Mouse (Mus musculus) ovary, adult 18-20 months (tissue): Measurements from ENCODE around the gene Gapt.
A peak's percentile ranks its signal among the peaks of the same experiment; 100 is the strongest.
"Not testable (repeated sequence)": the region's sequence is repeated elsewhere in the genome, so short reads cannot be mapped to it uniquely, and the experiment has no call there.

Experiments used
- DNase-seq: peaks from one replicate; pipeline ENCODE4 v3.0.0; 2022; ENCODE audit warnings: low spot score, mixed read lengths

Gene Gapt

GRCm38 (mm10) chr13:110356941-110357340, at the start of gene Gapt:
TSS of gene Gapt (minus strand) at chr13:110357199.
- no peak for DNase-seq

GRCm38 (mm10) chr13:110406152-110406551, 49.2 kb upstream of the Gapt start:
- no peak for DNase-seq

GRCm38 (mm10) chr13:110404686-110405085, 47.7 kb upstream of the Gapt start:
- DNase-seq = not testable (repeated sequence)

DNA sequence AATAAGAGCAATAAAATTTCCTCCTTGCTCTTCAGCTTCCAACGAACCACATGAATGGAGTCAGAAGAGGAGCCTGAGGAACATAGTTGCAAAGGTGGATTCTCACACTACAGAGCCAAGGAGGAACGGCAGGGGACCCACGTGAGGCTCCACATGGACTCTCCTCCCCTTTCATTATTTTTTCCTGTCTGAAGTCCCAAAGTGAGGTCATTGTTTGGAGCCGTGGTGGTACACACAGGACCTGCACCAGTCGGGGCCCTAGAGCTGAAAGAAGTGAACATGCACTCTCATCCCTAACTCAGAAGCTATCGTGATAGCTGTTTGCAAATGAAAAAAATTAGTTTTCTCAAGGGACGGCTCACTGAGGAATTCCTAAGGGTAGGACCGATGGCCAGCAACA, 47.1 kb upstream of the Gapt start:
- no peak for DNase-seq

DNA sequence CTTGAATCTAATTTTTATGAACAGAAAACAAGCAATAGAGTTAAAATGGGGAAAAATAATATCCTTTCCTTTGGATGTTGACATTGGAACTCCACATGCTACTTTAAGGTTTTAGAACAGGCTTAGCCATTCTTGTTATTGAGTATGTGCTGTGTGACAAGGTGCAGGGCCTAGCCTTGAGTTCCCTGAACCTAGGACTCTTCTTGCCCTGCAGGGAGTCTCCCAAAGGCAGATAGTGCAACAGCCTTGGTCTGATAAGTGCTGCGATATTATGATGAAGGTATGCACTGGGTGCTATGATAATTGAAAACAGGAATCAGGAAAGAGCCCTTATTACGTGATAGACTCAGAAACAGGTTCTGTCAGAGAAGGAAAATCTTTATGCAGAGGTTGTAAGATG, 44.9 kb upstream of the Gapt start:
- DNase-seq = no peak

- DNase-seq = no peak
These were observed 44.4 kb upstream of the Gapt start for GRCm38 (mm10) chr13:110401443-110401842.

GRCm38 (mm10) chr13:110398513-110399270, 41.7 kb upstream of the Gapt start:
- no peak for DNase-seq

DNA sequence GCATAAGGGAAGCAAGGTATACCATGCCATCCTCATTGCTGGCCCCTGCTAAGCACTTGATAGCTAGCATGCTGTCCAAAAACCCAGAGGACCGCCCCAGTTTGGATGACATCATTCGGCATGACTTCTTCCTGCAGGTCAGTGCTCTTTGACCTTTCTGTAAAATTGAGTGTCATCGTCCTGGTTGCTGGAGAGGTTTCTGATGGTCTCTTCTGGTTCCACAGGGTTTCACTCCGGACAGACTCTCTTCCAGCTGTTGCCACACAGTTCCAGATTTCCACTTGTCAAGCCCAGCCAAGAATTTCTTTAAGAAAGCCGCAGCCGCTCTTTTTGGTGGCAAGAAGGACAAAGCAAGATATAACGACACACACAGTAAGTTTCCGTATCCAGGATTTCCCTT, 40.8 kb upstream of the Gapt start:
- no peak for DNase-seq

DNA sequence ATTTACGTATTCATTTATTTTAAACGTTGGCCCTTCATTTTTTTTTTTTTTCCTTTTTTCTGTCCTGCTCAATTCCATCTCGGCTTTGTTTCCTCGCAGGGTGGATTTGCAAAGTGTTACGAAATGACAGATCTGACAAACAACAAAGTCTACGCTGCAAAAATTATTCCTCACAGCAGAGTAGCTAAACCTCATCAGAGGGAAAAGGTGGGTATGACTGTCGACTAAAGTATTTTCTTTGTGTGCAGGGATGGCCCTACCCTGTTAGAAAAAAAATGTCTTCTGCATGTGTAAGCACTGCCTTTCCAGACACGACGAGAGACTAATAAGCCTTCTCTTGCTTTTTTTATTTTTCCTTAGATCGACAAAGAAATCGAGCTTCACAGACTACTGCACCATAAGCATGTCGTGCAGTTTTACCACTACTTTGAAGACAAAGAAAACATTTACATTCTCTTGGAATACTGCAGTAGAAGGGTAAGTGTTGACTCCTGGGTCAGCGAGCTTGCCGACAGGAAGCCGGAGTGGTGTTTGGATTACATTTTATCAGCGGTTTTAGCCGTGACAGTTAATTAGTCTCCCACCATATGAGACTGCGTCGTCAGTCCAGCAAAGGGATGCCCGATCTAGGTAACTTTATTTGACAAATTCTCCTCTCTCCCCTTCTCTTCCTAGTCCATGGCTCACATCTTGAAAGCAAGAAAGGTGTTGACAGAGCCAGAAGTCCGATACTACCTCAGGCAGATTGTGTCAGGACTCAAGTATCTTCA, 39.1 kb upstream of the Gapt start:
- DNase-seq = no peak

GRCm38 (mm10) chr13:110395179-110395794, 38.3 kb upstream of the Gapt start:
- DNase-seq = no peak

GRCm38 (mm10) chr13:110394291-110395178, 37.5 kb upstream of the Gapt start, which contains the start of gene Plk2:
TSS of gene Plk2 (plus strand) at chr13:110395046.
- peak; percentile 83 for DNase-seq

DNA sequence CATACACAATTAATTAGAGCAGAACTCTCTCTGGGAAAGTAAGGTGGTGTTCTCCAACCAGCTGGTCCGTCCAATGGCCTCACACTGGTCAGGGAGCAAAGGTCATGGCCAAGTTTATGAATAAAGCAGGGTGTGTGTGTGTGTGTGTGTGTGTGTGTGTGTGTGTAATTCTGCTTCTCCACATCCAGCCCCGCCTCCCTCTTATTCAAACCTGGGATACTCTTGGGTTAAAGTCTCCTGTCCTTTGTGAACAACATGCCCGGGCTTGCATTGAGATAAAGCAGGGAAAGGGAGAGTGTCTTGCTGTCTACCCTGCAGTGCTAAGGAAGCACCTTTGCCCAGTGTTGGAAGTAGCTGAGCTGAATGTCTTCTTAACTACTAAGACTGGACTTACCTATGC, 35.6 kb upstream of the Gapt start:
- no peak for DNase-seq

DNA sequence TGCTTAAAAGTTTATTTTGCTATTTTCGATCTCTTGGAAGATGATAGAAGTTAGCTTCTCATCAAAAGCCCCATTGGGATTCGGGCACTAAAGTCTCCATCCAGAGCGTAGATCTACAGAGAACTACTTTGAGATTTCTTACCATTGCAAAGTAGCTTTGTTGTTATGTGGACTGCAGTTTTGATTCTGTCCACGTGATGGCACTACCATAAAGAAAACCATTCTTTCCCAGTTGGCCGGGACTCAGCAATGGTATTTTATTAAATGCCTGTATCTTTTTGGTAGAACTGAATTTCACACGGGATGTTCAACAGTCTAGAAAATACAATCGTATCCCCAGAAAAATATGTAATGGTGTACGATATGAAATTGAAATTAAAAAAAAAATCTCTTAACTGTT, 35.2 kb upstream of the Gapt start:
- no peak for DNase-seq

DNA sequence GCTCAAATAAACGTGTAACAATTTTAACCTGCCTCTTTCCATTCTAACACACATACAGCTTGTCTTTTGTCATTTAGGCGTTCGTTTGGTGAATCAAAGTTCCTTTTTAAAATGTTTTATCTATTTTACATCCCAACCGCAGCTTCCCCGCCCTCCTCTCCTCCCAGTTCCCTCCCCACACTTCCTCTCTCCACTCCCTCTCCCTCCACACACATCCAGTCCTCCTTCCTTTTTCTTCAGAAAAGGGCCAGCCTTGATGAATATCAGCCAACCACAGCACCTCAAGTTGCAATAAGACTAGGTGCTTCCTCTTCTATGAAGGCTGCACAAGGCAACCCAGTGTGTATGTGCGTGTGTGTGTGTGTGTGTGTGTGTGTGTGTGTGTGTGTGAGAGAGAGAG, 27.5 kb upstream of the Gapt start:
- DNase-seq = no peak

DNA sequence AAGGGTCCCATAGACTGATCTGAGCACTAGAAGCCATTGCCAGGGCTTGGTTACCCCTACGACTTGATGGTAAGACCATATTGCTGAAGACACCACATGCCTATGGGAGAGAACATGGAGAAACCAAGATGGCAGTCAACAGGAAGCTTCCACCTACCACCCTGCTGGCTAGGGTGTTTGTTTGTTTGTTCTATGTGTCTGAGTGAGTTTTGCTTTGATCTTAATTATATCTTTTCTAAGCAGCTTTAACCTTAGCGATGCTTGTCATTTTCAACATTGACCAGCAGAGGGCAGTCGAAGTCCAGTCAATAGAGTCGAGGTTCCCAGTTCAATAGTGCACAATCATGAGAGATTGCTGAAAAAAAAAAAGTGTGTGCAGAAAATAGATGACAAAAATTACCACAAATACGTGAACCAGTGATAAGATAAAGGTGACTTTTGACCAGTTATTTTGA, 25.5 kb upstream of the Gapt start:
- no peak for DNase-seq

DNA sequence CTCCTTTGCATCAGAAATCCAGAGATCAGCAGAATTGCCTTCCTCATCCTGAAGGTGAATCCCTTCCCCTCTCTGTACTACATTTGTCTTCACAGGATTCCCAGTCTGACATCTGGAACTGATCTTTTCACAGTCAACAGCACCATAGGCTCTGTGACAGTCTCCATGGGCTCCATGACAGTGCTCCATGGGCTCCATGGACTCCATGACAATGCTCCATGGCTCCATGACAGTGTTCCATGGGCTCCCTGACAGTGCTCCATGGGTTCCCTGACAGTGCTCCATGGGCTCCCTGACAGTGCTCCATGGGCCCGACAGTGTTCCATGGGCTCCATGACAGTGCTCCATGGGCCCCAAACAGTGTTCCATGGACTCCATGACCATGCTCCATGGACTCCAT, 12.7 kb upstream of the Gapt start:
- no peak for DNase-seq

GRCm38 (mm10) chr13:110368556-110369040, 11.6 kb upstream of the Gapt start:
- DNase-seq = not testable (repeated sequence)

GRCm38 (mm10) chr13:110367961-110368555, 11.1 kb upstream of the Gapt start:
- no peak for DNase-seq

DNA sequence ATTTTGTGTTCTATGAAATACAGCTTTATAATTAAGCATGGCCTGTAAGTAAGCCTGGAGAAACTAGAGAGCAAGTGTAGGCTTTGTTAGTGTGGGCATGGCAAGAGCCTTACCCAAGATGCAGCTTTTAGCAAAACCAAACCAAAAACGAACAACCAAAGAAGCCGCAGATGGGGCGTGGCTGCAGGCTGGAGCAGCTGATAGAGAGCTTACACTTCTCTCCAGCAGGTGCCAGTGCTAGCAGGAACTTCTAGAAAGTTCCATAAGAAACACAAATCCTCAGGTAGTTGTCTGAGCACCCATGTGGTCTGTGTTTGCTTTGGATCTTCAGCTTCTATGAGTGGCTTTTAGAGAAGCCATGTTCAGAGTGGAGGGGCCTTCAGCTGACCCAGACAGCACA, 9.5 kb upstream of the Gapt start:
- DNase-seq = no peak

- no peak for DNase-seq
These were observed 6.7 kb upstream of the Gapt start for GRCm38 (mm10) chr13:110363722-110364121.

DNA sequence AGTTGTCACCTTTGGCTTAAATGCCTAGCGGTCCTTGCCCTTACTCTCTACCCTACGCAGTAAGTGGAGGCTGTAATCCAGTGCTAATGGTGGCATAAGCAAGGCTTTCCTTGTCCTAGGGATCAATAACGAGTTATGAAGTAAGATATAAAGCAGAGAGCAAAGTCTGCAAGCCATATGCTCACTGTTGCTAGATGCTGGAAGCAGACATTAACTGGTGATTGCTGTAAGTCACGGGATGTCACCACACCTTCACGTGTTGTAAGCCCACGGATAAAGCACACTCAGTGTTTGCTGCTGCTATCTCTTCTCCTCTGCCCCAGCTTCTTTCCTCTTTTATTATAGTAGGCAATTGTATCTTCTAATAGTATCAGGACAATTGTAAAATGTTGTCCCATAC, 5.9 kb downstream of the Gapt start:
- no peak for DNase-seq
